Mouse (Mus musculus): ENCODE results near the gene Ifit1bl1. TPM values are rescaled to one million over a fixed set of nuclear protein-coding genes. Genes with fewer than 3 reads are reported as not detected.

The Ifit1bl1 gene
- polyA plus RNA-seq, 1 experiment from 2014 or later = 0.42 TPM

Other genes starting within 250 kb of the Ifit1bl1 start
- 0.42 and 1.0 TPM in 2 replicates for gene Ch25h, start 126.8 kb downstream of the Ifit1bl1 start, polyA plus RNA-seq (2014; fragmentation: Nextera tagmentation; extraction: Ambion mirVana)
- gene Lipa, start 74.5 kb downstream of the Ifit1bl1 start, polyA plus RNA-seq (2014; fragmentation: Nextera tagmentation; extraction: Ambion mirVana) = 27.3 and 28.2 TPM in 2 replicates
- gene Ifit2, start 51.3 kb downstream of the Ifit1bl1 start, polyA plus RNA-seq (2014; fragmentation: Nextera tagmentation; extraction: Ambion mirVana) = 3.7 and 4.2 TPM in 2 replicates
- gene Ifit3, start 18.4 kb downstream of the Ifit1bl1 start, polyA plus RNA-seq (2014; fragmentation: Nextera tagmentation; extraction: Ambion mirVana) = 0.15 and 0.19 TPM in 2 replicates
- gene Ifit3b, start 6.0 kb upstream of the Ifit1bl1 start, polyA plus RNA-seq (2014; fragmentation: Nextera tagmentation; extraction: Ambion mirVana) = 0.28 TPM in 1 of 2 replicates, not detected in the other
- gene Ifit1bl2, start 38.8 kb upstream of the Ifit1bl1 start, polyA plus RNA-seq (2014; fragmentation: Nextera tagmentation; extraction: Ambion mirVana) = 0.07 and 0.19 TPM in 2 replicates
- 0.08 and 0.36 TPM in 2 replicates for gene Ifit1, start 38.9 kb upstream of the Ifit1bl1 start, polyA plus RNA-seq (2014; fragmentation: Nextera tagmentation; extraction: Ambion mirVana)
- gene Slc16a12, start 145.3 kb upstream of the Ifit1bl1 start, polyA plus RNA-seq (2014; fragmentation: Nextera tagmentation; extraction: Ambion mirVana) = 2.2 and 3.1 TPM in 2 replicates

All from hindbrain, embryonic 11.5 days (tissue).